9 mouse cellular contexts compared by ENCODE assay signal in the genomic region with DNA sequence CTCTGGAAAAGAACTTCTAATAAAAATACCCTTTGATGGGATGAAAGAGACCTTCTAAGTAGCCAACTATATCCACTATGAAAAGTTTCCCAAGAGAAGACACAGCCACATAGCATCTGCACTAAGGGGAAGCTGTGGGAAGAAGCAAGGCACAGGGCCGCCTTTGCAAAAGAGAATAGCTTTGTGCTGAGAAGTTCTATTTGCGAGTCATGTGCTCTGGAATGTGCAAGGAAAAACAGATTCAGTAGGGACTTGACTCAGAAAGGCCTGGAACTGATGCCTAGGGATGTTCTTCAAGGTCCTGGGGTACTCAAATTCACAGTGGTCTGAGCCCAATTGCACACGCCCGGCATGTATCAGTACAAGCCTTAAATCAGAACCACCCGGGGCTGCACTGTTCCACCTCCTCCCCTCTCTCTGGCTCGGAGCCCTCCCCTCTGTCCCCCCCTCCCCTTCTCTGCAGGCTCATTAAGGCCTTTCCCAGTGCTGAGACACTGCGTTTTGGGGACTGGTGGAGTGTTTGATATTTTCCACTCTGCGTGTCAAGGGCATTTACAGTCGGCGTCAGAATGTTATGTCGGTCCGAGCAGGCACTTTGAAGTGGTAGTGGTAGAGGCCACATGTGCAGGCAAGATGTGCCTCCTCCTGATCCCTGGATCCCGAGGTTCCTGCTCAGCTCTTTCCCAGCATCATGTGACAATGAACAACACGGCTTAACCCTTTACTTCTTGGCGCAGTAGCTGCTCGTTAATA.
DNase-seq lines count a peak whose midpoint lies in the region; ATAC-seq lines count a peak whose summit lies in the region.
"Had no signal": no experiment of that assay in that cellular context is flagged by ENCODE, and none has a peak within 500 bp of the region (broad histone marks: within the 10 kb centered on the region; RNA-seq: fewer than 3 reads in every experiment).

No protein-coding gene starts in this region.

- DNase-seq in heart, postnatal 4 days, result no peak
- DNase-seq in 3134 (ENCODE audit: extremely low read depth, insufficient read length, low spot score), result peak; percentile 21
- no peak for DNase-seq in cerebellum, adult 11 months

- WGBS in heart, embryonic 12.5 days, result 47% methylated on average over 16 of the region's 16 CpGs
- WGBS in embryonic facial prominence, embryonic 13.5 days, result 21% methylated on average over 16 of the region's 16 CpGs
- WGBS in limb, embryonic 13.5 days, result 10% methylated on average over 16 of the region's 16 CpGs

- H3K27me3 ChIP-seq in heart, embryonic 12.5 days (replicated peaks), result no peaks in the 10 kb centered on the region
- no peaks in the 10 kb centered on the region for H3K27me3 ChIP-seq in embryonic facial prominence, embryonic 13.5 days
- H3K27me3 ChIP-seq in limb, embryonic 13.5 days, result no peaks in the 10 kb centered on the region

- no peak overlapping the region for H3K4me3 ChIP-seq in heart, embryonic 12.5 days
- H3K4me3 ChIP-seq in embryonic facial prominence, embryonic 13.5 days, result peak overlapping the region; percentile 11; the same call in 1 of the 2 replicates
- H3K4me3 ChIP-seq in limb, embryonic 13.5 days, result peak overlapping the region; percentile 21

- H3K4me2 ChIP-seq in heart, embryonic 12.5 days, result peak overlapping the region; percentile 7; the same call in 1 of the 2 replicates
- H3K4me2 ChIP-seq in embryonic facial prominence, embryonic 13.5 days, result peak overlapping the region; percentile 43
- H3K4me2 ChIP-seq in limb, embryonic 13.5 days (replicated peaks), result peak overlapping the region; percentile 52

- H3K9me3 ChIP-seq in heart, embryonic 12.5 days (replicated peaks), result no peaks in the 10 kb centered on the region
- no peaks in the 10 kb centered on the region for H3K9me3 ChIP-seq in embryonic facial prominence, embryonic 13.5 days
- H3K9me3 ChIP-seq in limb, embryonic 13.5 days, result no peaks in the 10 kb centered on the region

- no peak overlapping the region for H3K27ac ChIP-seq in heart, embryonic 12.5 days (ENCODE audit: poor library complexity, severe bottlenecking)
- H3K27ac ChIP-seq in embryonic facial prominence, embryonic 13.5 days, result peak overlapping the region; percentile 83
- peak overlapping the region; percentile 80 for H3K27ac ChIP-seq in limb, embryonic 13.5 days
- H3K27ac ChIP-seq: liver, embryonic 14.5 days had no signal

- peak; percentile 36; the same call in 1 of the 2 replicates for ATAC-seq in heart, embryonic 12.5 days (ENCODE audit: insufficient number of reproducible peaks, low FRiP score)
- ATAC-seq in embryonic facial prominence, embryonic 13.5 days (ENCODE audit: insufficient number of reproducible peaks, insufficient read depth, low FRiP score, low TSS enrichment, low read depth), result peak; percentile 88
- peak; percentile 94 for ATAC-seq in limb, embryonic 13.5 days (ENCODE audit: low FRiP score, low read depth)
- no peak; the same call in 1 of the 2 replicates for ATAC-seq in frontal cortex, adult (ENCODE audit: low TSS enrichment)
- ATAC-seq in granulocyte monocyte progenitor cell, adult 5-6 weeks (replicated peaks; ENCODE audit: poor library complexity, severe bottlenecking), result no peak

- no peaks in the 10 kb centered on the region for H3K36me3 ChIP-seq in heart, embryonic 12.5 days
- H3K36me3 ChIP-seq in embryonic facial prominence, embryonic 13.5 days, result no peaks in the 10 kb centered on the region
- H3K36me3 ChIP-seq in limb, embryonic 13.5 days, result no peaks in the 10 kb centered on the region

- H3K4me1 ChIP-seq in heart, embryonic 12.5 days (replicated peaks), result peaks cover 8% of the 10 kb centered on the region; the same call in 1 of the 2 replicates
- peaks cover 22% of the 10 kb centered on the region for H3K4me1 ChIP-seq in embryonic facial prominence, embryonic 13.5 days
- H3K4me1 ChIP-seq in limb, embryonic 13.5 days, result peaks cover 58% of the 10 kb centered on the region

- H3K9ac ChIP-seq in heart, embryonic 12.5 days, result no peak overlapping the region
- no peak overlapping the region for H3K9ac ChIP-seq in embryonic facial prominence, embryonic 13.5 days
- H3K9ac ChIP-seq in limb, embryonic 13.5 days, result no peak overlapping the region
- H3K9ac ChIP-seq: liver, embryonic 14.5 days had no signal

Comparison
In these comparisons a context has a peak if more than half of its experiments do, and no peak if none do; other contexts are left out.
1. ATAC-seq: peak in heart, embryonic 12.5 days (single experiment), embryonic facial prominence, embryonic 13.5 days (single experiment) and limb, embryonic 13.5 days (single experiment); none in frontal cortex, adult (single experiment) and granulocyte monocyte progenitor cell, adult 5-6 weeks (single experiment).
2. Peak in every context shown above with its lines, with median percentiles within 50 percentile points of each other: H3K4me2 ChIP-seq.